Mouse (Mus musculus) brain, embryonic 14.5 days (tissue): ENCODE data around the gene Cldn5.

Source experiments
- CTCF ChIP-seq: fragments of 200-500 bp; IDR thresholded peaks from 2 replicates; pipeline ENCODE4 v1.5.1; 2012; ENCODE audit warnings: inconsistent platforms, mild to moderate bottlenecking, moderate library complexity, borderline replicate concordance; ENCODE audit not compliant: insufficient read depth, insufficient read length; ENCODE audit errors: extremely low read depth
- POLR2A ChIP-seq: fragments of 200-500 bp; IDR thresholded peaks from 2 replicates; pipeline ENCODE4 v1.6.1; 2012; ENCODE audit warnings: mild to moderate bottlenecking, inconsistent platforms, borderline replicate concordance; ENCODE audit not compliant: poor library complexity, insufficient read depth, insufficient read length, severe bottlenecking; ENCODE audit errors: extremely low read depth

DNA sequence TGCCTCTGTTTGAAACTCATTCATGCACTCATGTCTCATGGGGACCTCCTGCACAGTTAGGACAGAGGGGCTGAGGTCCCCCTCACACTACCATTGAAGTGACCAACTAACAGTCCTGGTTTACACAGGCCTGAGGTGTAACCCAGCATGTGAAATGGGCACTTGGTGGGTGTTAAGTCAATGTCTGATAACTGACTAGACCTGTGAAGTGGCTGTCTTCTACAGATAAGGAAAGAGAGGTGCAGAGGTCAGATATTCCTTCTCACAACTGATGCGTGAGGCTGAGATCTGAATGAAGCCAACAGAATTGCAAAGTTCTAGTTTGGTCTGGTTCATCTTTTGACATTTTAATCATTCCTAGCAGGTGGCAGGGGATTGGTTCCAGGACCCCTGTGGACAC, 8.8 kb downstream of the Cldn5 start:
- TF ChIP-seq CTCF (no peak), POLR2A (no peak)
